Mouse (Mus musculus) cerebellum, postnatal 4 days (tissue): ENCODE measurements around the gene Ick.

ENCODE experiments used
- DNase-seq, 2 experiments: peaks; one replicate each; pipeline ENCODE4 v3.0.0; 2022; ENCODE audit warnings: low spot score in 2 of 2, mixed read lengths in 1 of 2

The Ick gene

DNA sequence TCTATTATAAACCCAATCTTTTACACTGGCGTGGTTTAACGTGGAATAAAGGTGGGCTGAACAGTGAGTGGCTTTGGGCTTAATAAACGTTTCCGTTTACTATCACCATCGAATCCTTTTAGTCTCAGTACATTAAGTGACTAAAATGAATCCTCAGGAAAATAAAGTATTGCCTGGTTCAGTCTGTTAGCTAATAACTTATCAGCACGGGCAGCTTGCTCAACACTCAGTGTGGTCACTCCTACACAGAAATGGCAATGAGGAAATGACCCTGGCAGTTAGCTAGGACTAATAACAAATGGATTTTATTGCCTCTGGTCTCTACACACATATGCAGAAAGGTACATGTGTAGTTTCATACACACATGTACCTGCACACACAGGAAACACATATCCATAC, 4.0 kb upstream of the Ick start:
- DNase-seq, result no peak

- DNase-seq, result no peak
Measured at GRCm38 (mm10) chr9:78105501-78105932, 3.5 kb upstream of the Ick start.

GRCm38 (mm10) chr9:78106821-78107220, 2.2 kb upstream of the Ick start:
- no peak for DNase-seq

DNA sequence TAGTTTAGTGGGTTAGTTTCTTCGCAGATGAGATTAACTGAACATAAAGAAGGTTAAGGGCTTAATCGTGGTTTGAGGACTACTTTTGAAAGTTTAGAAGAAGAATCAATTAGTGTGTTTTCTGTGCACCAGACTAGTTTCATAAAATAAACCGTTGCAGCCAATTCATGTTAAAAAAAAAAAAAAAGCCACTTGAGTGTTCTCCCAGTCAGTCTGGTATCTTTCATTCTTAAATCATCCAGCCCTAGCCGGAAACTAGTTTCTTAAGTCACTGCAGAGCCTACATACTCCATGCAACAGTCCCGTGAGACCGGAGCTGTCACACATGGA, 1.4 kb upstream of the Ick start:
- no peak for DNase-seq

GRCm38 (mm10) chr9:78107912-78108795, 838 bp upstream of the Ick start:
- peak; percentile 49 to 79 for DNase-seq

DNA sequence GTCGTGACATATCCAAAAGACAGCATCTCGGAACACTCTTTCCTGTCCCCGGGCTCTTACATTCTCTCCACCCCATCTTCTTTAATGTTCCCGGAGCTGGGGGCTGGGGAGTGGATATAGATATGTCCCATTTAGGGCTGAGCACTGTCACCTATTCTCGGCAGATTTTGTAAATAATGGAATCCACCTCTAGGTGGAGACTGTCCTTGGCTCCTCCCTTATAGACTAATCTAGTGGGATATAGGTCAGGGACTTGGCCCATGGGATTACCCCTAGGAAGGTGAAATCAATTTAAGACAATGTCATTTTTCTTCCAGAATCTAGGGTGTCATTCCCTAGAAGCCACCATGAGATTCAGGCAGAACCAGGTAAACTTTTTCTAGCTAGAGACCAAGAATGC, 664 bp downstream of the Ick start:
- DNase-seq, result no peak

GRCm38 (mm10) chr9:78111456-78111855, 2.5 kb downstream of the Ick start:
- DNase-seq, result no peak

DNA sequence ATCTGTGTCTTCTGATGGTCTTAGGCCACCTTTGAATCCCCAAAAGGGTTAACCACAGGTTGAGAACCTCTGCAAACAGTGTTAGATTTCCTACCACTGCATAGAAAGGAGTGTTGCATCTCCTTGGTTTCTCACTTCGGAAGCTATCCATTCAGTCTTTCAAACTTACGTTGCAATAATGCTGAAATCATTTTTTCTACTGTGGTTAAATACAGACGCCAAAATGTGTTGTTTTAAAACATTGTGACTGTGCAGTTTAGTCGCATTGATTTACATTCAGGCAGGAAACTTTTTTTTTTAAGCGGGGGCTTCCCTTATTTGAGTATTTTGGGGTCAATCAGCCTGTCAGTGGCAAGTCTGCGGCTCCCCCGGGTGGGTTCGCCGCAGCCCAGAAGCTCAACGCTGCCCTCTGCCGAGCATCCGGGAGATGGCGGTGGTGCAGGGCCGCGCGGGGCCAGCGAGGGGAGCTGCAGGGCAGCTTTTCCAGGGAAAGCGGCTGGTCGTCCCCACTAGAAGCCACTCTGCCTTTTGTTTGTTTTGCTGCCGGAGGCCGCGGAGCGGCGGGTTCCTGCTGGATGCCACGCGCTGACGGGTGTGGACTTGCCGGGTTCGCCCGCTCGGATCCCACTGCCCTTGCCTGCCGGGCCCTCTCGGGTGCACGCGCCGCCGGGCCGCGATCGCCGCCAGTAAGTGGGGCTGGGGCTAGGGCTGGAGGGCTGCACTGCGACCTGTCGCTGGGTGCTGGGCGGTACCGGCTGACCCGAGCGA, 4.0 kb downstream of the Ick start:
- DNase-seq, result peak; percentile 92 to 98

- DNase-seq, result no peak
Measured at GRCm38 (mm10) chr9:78113538-78113885, 4.5 kb downstream of the Ick start.

GRCm38 (mm10) chr9:78115746-78116145, 6.8 kb downstream of the Ick start:
- no peak for DNase-seq

- DNase-seq, result no peak
Measured at GRCm38 (mm10) chr9:78117690-78118089, 8.7 kb downstream of the Ick start.

GRCm38 (mm10) chr9:78121358-78121757, 12.4 kb downstream of the Ick start:
- DNase-seq, result no peak

- no peak for DNase-seq
Measured at GRCm38 (mm10) chr9:78121985-78122384, 13.0 kb downstream of the Ick start.

- DNase-seq, result no peak
Measured at GRCm38 (mm10) chr9:78122939-78123712, 14.1 kb downstream of the Ick start.

GRCm38 (mm10) chr9:78124297-78124696, 15.3 kb downstream of the Ick start:
- no peak for DNase-seq

GRCm38 (mm10) chr9:78126007-78126406, 17.0 kb downstream of the Ick start:
- DNase-seq, result no peak

DNA sequence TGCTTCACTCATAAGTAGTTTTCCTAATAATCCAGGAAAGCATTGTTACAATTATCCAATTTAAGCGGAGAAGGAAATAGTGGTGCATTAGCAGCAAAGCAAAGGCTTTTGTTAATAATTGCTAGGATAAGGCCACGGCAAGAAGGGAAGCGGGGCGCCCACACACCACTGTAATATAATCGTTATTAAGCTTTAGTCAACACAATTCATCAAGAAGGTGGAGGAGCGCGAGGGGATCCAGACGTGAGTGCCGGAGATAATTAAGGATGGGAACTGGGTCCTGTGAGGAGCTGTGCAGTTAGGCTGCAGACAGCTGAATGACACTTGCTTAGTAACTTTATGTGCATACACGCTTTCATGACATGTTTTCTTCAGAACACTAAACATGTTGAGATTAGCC, 17.7 kb downstream of the Ick start:
- DNase-seq, result no peak

- no peak for DNase-seq
Measured at GRCm38 (mm10) chr9:78135658-78136057, 26.7 kb downstream of the Ick start.

- no peak for DNase-seq
Measured at GRCm38 (mm10) chr9:78138044-78138676, 29.2 kb downstream of the Ick start.

- no peak for DNase-seq
Measured at GRCm38 (mm10) chr9:78139463-78139862, 30.5 kb downstream of the Ick start.

DNA sequence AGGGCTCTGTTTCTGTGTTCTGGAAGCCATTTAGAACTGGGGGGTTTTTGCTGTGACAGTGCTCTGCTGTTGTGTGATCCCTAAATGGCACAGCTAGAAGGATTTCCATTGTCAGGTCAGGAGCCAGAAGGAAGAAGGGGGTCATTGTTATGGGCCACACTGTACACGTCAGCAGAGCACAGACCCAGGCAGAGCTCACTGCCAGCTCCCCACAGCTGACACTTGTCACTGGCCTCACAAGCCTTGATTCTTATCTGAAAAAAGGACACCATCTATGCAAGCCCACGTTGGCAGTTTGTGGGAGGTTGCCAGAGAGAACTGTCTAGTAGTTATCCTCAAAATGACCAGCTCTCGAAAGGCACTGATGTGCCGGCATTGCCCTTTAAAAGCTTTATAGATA, 37.1 kb downstream of the Ick start:
- no peak for DNase-seq

DNA sequence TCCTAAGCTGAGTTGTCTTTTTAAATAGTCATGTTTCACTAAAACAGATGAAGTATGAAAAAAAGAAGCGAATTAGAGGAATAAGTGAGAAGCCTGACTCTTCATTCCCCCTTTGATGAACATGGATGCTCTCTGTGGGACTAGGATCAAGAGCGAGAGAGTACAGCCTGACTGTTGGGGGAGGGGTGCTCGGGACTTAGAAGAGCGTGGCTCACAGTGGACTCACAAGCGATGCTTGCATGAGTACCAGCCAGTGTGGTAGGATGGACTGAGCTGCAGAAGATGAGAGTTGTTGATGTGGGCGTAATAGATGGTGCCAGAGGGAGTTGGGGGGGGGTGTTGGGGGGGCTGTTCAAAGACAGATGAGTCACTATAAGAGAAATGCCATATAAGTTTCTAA, 37.6 kb downstream of the Ick start:
- no peak for DNase-seq
